Mouse (Mus musculus): Measurements from ENCODE around the gene Tmem25. TPM values are rescaled to one million over a fixed set of nuclear protein-coding genes. Genes with fewer than 3 reads are reported as not detected.

Tmem25 gene
- polyA plus RNA-seq, 1 experiment from 2014 or later, result 5.2 TPM

DNA sequence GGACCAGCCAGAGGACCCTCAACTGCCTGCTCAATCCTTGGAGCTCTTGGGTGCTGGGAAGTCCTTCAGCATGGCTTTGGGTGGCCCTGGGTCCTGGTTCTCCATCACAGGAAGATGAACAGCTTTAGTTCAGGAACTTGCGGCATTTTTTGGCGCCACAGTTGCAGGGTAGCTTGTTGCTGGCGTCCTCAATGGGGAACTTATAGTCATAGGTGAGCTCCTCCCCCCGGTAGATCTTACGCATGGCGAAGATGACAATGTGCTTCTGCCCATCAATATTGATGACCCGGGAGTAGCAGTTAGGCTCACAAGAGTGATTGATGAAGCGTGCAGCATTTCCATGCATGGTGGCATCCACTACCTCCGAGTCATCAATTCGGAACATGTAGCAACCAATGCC is 8.7 kb upstream of the Tmem25 start:
- WGBS, result 95% methylated on average over 10 of the region's 10 CpGs
- Histone ChIP-seq H3K36me3 (peaks cover 57% of the 10 kb centered on the region), H3K4me3 (replicated peaks) (no peak overlapping the region), H3K4me2 (replicated peaks) (no peak overlapping the region), H3K4me1 (replicated peaks) (0 out of 2 replicates have a peak, but pooled peaks cover under 1% of the 10 kb centered on the region), H3K9me3 (no peaks in the 10 kb centered on the region), H3K27ac (no peak overlapping the region), H3K27me3 (replicated peaks) (no peaks in the 10 kb centered on the region), H3K9ac (no peak overlapping the region)
- ATAC-seq, result no peak

DNA sequence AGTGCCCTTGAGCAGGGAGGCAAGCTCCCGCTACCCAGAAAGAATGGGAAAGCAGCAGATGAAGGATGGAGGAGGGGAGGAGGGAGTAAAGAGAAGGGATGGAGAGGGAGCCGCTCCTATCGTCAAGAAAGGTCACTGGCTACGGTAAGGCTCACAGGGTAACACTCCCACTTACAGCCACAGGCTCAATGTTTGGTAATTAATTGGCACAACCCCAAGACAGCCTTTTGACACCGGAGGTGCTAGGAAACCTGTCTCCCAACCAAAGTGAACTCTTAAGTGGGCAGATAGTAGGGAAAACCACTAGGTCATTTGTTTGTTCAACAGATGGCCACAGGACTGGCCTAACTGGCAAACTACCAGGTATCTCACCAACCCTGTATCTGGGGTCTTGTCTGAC is 8.0 kb upstream of the Tmem25 start:
- Histone ChIP-seq H3K27ac (no peak overlapping the region), H3K4me2 (replicated peaks) (no peak overlapping the region), H3K27me3 (replicated peaks) (no peaks in the 10 kb centered on the region), H3K9me3 (no peaks in the 10 kb centered on the region), H3K9ac (no peak overlapping the region), H3K4me1 (replicated peaks) (0 out of 2 replicates have a peak, but pooled peaks cover 4% of the 10 kb centered on the region), H3K36me3 (peaks cover 52% of the 10 kb centered on the region), H3K4me3 (replicated peaks) (no peak overlapping the region)
- WGBS, result 66% methylated on average over 5 of the region's 5 CpGs
- ATAC-seq, result no peak

DNA sequence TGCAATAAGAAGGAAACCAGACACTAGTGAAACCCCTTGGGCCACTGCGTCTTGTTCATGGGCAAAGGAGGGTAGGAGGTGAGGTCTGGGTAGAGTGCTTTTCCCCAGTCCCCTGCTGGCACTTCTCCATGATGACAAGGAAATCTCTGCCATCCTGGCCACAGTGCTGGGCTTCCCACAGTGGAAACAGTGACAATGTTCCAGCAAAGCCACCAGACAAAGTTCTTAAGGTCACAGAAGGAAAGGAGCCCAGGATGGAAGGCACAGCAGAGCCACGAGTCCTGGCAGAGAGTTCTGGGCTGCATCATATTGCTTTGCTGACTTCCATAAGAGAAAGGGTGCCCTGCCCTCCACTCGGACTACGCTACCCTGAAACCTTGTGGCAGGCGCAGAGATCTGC is 6.4 kb upstream of the Tmem25 start:
- Histone ChIP-seq H3K27me3 (replicated peaks) (no peaks in the 10 kb centered on the region), H3K4me1 (replicated peaks) (peaks cover 9% of the 10 kb centered on the region; the same call in 1 of the 2 replicates), H3K36me3 (peaks cover 39% of the 10 kb centered on the region), H3K27ac (no peak overlapping the region), H3K9ac (no peak overlapping the region), H3K4me2 (replicated peaks) (no peak overlapping the region), H3K4me3 (replicated peaks) (no peak overlapping the region), H3K9me3 (no peaks in the 10 kb centered on the region)
- no peak for ATAC-seq
- WGBS, result 92% methylated on average over 5 of the region's 5 CpGs

DNA sequence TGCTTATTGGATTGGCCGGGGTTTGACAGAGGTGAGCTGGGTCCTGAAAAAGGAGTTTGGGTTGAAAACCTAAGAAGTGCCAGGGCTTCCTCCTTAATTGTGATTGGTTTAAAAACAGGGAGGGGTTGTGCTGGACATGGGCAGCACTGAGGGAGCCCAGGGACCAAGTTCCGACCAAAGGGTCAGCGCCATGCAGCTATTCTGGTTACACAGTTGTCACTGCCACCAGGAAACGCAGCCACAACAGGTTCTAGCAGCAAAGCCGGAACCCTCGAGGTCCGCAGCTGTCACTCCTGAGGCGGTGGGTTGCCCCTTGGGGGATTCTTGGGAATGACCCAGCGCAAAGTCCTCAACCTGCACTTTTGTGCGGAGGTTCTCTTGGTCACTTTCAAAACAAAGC is 5.6 kb upstream of the Tmem25 start:
- 87% methylated on average over 10 of the region's 10 CpGs for WGBS
- no peak for ATAC-seq
- H3K36me3 ChIP-seq, result peaks cover 36% of the 10 kb centered on the region

DNA sequence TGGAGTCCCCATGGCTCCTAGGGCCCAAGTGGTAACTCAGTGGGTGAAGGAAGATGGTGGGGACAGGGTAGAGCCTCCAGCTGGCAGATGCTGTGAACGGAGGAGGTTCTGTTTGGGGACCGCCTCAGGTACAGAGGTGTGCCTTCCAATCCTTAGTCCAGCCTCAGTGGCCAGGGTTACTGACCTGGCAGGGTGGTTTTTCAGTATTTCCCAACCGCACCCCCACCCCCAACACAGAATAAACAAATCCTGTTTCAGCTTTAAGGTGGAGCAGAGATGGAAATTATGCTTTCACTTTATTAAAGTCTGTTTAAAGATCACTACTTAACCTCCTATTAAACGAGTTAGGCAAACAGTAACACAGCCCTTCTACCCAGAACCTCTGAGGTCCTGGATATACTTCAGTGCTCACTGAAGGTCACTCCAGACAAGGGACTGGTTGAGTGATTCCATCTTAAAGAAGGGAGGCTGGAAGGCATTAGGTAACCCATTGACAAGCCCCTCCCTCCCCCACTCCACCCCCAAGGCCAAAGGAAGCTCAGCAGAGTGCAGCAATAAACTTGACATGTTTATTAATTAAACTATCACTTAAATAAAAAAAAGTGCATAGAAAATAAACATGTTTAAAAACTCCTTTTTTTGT is 3.8 kb upstream of the Tmem25 start, which contains the start of gene Ttc36:
Gene Ttc36 (minus strand): TSS at position 265 of the 643 bp plus-strand sequence.
- 0 out of 2 replicates have a peak, but pooled peaks cover 6% of the 10 kb centered on the region for H3K27me3 ChIP-seq (replicated peaks)
- no peak within 1 kb of the TSS for H3K4me3 ChIP-seq (replicated peaks)
- no peak within 1 kb of the TSS for H3K4me2 ChIP-seq (replicated peaks)
- no peaks in the 10 kb centered on the region for H3K9me3 ChIP-seq
- H3K27ac ChIP-seq, result no peak within 1 kb of the TSS
- no peak for ATAC-seq
- WGBS, result 60% methylated on average over 4 of the region's 4 CpGs
- H3K9ac ChIP-seq, result no peak within 1 kb of the TSS
- peaks cover 25% of the 10 kb centered on the region for H3K36me3 ChIP-seq
- peaks cover 26% of the 10 kb centered on the region for H3K4me1 ChIP-seq (replicated peaks)

More for the DNA sequence above, 5.6 kb upstream of the Tmem25 start:
- Histone ChIP-seq H3K27ac (no peak overlapping the region), H3K9ac (no peak overlapping the region), H3K27me3 (replicated peaks) (no peaks in the 10 kb centered on the region), H3K4me2 (replicated peaks) (no peak overlapping the region), H3K4me1 (replicated peaks) (peaks cover 14% of the 10 kb centered on the region; the same call in 1 of the 2 replicates), H3K4me3 (replicated peaks) (no peak overlapping the region), H3K9me3 (no peaks in the 10 kb centered on the region)

DNA sequence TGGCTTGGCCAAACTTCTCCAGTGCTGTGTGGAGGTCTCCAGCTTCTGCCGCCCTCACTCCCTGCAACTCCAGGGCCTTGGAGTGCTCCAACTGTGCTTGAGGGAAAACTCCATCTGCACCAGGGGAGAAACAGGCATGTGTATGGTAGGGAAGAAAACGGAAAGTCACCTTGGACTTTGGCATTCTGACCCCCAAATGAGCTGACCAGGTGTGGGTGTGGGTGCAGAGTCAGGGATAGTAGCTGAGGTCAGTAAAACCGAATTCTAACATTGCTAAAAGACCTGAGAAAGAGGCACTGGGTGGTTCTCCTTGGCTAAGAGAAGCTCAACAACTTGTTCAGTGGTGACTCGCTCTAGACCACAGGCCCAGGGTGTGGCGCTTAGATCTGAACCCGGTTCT is 2.6 kb upstream of the Tmem25 start:
- 79% methylated on average over 6 of the region's 6 CpGs for WGBS
- Histone ChIP-seq H3K4me3 (replicated peaks) (no peak overlapping the region), H3K4me1 (replicated peaks) (peaks cover 26% of the 10 kb centered on the region), H3K27ac (no peak overlapping the region), H3K36me3 (peaks cover 15% of the 10 kb centered on the region), H3K9me3 (no peaks in the 10 kb centered on the region), H3K4me2 (replicated peaks) (no peak overlapping the region), H3K27me3 (replicated peaks) (0 out of 2 replicates have a peak, but pooled peaks cover 7% of the 10 kb centered on the region), H3K9ac (no peak overlapping the region)
- ATAC-seq, result no peak

DNA sequence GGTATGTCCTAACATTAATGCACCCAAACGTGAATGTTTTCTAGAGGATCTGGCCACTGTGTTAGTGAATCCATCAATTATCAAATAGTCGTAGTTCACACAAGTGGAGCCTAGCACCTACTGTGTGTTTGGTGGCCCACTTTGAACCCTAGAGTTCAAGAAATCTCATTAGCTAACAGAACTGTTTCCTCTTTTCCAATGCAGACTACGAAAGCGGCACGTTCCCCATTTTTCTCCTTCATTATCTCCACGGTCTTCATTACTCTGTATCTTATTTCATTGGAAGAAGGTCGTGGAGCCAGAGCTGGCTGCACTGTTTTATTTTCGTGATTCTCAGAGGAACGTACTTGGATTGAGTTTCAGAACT is 834 bp upstream of the Tmem25 start:
- H3K4me1 ChIP-seq (replicated peaks), result peaks cover 26% of the 10 kb centered on the region
- 37% methylated on average over 9 of the region's 9 CpGs for WGBS
- no peak for ATAC-seq
- H3K9me3 ChIP-seq, result no peaks in the 10 kb centered on the region
- peak overlapping the region; percentile 69 for H3K9ac ChIP-seq
- H3K36me3 ChIP-seq, result peaks cover 4% of the 10 kb centered on the region; the same call in 1 of the 2 replicates
- 0 out of 2 replicates have a peak, but pooled peaks cover 7% of the 10 kb centered on the region for H3K27me3 ChIP-seq (replicated peaks)
- peak overlapping the region; percentile 95 for H3K27ac ChIP-seq
- peak overlapping the region; percentile 97 for H3K4me2 ChIP-seq (replicated peaks)
- H3K4me3 ChIP-seq (replicated peaks), result peak overlapping the region; percentile 62

DNA sequence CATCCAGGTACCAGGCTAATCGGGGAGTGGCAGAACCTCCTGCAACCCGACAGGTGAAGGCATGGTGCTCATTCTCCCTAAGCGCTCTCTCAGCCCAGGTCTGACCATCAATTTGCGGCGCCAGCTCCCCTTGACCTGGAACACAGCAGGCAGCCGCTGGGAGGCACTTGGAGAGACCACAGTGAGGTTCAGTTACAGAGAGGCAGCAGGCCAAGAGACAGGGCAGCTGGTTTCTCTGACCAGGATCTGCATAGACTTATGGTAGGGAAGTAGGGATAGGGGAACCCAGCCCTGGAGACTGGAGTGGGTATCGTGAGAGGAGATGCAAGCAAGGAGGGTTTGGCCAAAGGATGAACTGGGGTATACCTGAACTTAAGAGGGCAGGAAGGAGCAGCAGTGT is 809 bp downstream of the Tmem25 start:
- peak overlapping the region; percentile 97 for H3K4me2 ChIP-seq (replicated peaks)
- H3K9ac ChIP-seq, result no peak overlapping the region
- H3K4me1 ChIP-seq (replicated peaks), result peaks cover 26% of the 10 kb centered on the region
- no peak overlapping the region for H3K27ac ChIP-seq
- 0 out of 2 replicates have a peak, but pooled peaks cover 7% of the 10 kb centered on the region for H3K27me3 ChIP-seq (replicated peaks)
- H3K9me3 ChIP-seq, result no peaks in the 10 kb centered on the region
- no peak; the same call in 1 of the 2 replicates for ATAC-seq
- H3K4me3 ChIP-seq (replicated peaks), result peak overlapping the region; percentile 62; the same call in 1 of the 2 replicates
- 46% methylated on average over 7 of the region's 7 CpGs for WGBS
- H3K36me3 ChIP-seq, result no peaks in the 10 kb centered on the region

DNA sequence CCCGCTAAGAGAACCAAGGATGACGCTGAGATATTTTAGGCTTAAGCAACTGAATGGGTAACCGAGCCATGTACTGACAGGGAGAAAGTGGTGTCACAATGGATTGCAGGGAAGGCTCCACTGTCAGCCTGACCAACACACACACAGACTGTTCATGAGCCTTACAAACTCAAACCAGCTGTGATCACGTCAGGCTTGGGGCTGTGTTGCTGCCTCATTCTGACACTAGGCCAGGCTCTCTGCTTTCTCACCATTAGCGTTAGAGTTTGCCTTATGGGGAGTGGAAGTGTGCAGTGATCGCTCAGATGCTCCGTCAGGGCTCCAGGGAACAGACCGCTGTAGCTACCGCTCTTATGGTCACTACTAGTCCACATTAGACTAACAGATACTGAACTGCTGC is 6.3 kb downstream of the Tmem25 start:
- ATAC-seq, result no peak
- H3K27me3 ChIP-seq (replicated peaks), result 0 out of 2 replicates have a peak, but pooled peaks cover under 1% of the 10 kb centered on the region
- no peaks in the 10 kb centered on the region for H3K9me3 ChIP-seq
- H3K36me3 ChIP-seq, result peaks cover 22% of the 10 kb centered on the region
- no peak overlapping the region for H3K4me2 ChIP-seq (replicated peaks)
- no peak overlapping the region for H3K9ac ChIP-seq
- H3K4me3 ChIP-seq (replicated peaks), result no peak overlapping the region
- 70% methylated on average over 9 of the region's 9 CpGs for WGBS
- no peak overlapping the region for H3K27ac ChIP-seq
- H3K4me1 ChIP-seq (replicated peaks), result no peaks in the 10 kb centered on the region

DNA sequence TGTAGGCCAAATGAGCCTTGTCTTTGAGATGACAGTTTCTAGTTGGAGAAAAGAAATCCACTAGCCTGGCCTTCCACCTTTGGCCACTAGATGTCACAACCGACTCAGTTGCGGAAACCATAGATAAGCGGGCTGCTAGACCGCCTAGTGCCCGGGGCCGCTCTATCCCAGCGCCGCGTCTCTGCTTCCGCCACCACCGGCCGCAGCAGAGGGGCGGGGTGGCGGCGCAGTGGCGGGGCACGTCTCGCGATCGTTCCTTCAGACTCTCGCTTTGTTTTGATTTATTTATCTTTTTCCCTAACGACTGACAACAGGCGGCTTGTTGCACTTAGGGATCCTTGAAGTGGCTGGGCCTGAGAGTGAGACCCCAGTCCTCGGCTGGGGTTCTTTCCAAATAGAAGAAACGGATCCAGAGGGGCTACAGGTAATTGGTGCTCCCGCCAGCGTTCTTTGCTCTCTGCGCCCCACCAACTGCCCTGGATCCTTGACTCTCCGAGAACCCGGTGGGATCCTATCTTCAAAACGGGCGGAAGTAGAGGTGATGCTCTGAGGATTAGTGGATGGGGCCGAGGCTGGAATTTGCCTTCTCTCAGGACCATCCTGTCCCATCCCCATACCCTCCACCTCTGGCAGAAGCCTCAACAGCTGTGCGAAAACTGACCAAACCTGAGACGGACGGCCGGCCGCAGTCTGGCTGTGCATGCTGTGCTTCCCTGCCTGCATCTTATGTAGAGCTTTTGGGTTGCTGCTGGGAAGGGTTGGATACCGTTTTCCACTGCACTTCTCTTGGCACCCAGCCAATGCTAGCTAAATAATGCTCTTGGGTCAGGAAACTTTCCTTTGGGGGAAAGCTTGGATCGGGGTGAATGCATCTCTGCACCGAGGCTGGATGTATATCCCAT is 26.1 kb downstream of the Tmem25 start:
- Histone ChIP-seq H3K4me1 (replicated peaks) (no peaks in the 10 kb centered on the region), H3K4me3 (replicated peaks) (peak overlapping the region; percentile 79), H3K9me3 (no peaks in the 10 kb centered on the region), H3K27me3 (replicated peaks) (no peaks in the 10 kb centered on the region), H3K36me3 (no peaks in the 10 kb centered on the region), H3K9ac (peak overlapping the region; percentile 81), H3K4me2 (replicated peaks) (peak overlapping the region; percentile 82), H3K27ac (peak overlapping the region; percentile 87)
- peak; percentile 99 for ATAC-seq
- under 1% methylated on average over 41 of the region's 41 CpGs for WGBS

DNA sequence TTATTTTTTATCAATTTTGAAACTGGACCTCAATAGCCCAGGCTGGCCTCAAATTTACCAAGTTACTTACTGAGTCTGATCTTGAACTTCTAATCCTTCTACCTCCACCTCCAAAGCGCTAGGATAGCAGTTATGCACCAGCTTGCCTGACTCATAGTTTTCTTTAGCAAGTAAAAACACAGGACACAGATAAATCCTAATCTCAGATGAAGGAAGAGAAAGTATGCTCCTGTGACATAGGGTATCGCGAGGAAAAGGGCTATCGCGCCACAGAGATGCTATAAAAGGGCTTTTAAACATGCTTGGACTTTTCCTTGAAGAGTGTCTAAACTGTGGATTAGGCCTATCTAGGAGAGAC is 26.7 kb downstream of the Tmem25 start:
- no peaks in the 10 kb centered on the region for H3K36me3 ChIP-seq
- WGBS, result 25% methylated on average over 5 of the region's 5 CpGs
- no peaks in the 10 kb centered on the region for H3K4me1 ChIP-seq (replicated peaks)
- 0 out of 2 replicates have a peak, but pooled peaks have one; percentile 1 for ATAC-seq
- no peaks in the 10 kb centered on the region for H3K9me3 ChIP-seq
- 0 out of 2 replicates have a peak overlapping the region, but pooled peaks have one; percentile 60 for H3K27ac ChIP-seq
- H3K27me3 ChIP-seq (replicated peaks), result no peaks in the 10 kb centered on the region
- peak overlapping the region; percentile 79 for H3K4me3 ChIP-seq (replicated peaks)
- 0 out of 2 replicates have a peak overlapping the region, but pooled peaks have one; percentile 17 for H3K9ac ChIP-seq
- no peak overlapping the region for H3K4me2 ChIP-seq (replicated peaks)

DNA sequence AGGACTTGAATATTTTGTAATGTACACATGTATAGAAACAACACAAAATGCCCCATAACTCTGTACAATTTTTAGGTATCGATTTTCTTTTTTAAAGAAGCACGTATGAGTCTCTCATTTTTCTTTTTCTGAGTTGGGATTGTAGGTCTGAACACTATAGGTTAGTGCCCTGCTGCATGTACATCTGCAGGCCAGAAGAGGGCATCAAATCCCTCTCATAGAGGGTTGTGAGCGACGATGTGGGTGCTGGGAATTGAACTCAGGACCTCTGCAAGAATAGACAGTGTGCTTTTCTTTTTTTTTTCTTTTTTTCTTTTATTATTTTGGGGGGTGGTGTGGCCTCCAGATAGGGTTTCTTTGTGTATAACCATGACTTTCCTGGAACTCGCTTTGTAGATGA is 27.7 kb downstream of the Tmem25 start:
- WGBS, result 89% methylated on average over 5 of the region's 5 CpGs
- Histone ChIP-seq H3K4me3 (replicated peaks) (no peak overlapping the region), H3K4me1 (replicated peaks) (no peaks in the 10 kb centered on the region), H3K4me2 (replicated peaks) (no peak overlapping the region), H3K27ac (no peak overlapping the region), H3K27me3 (replicated peaks) (no peaks in the 10 kb centered on the region), H3K36me3 (no peaks in the 10 kb centered on the region), H3K9me3 (no peaks in the 10 kb centered on the region), H3K9ac (no peak overlapping the region)
- no peak for ATAC-seq
